Mouse (Mus musculus) olfactory bulb, adult 2 months (tissue): ENCODE measurements around the gene Mthfd1l.

Experiments
- CTCF ChIP-seq: fragments of 200-500 bp; IDR thresholded peaks from 2 replicates; pipeline ENCODE4 v1.5.1; 2012; ENCODE audit warnings: low read depth, mild to moderate bottlenecking, low read length, moderate library complexity; ENCODE audit not compliant: insufficient read depth
- POLR2A ChIP-seq: fragments of 200-500 bp; IDR thresholded peaks from 2 replicates; pipeline ENCODE4 v1.6.1; 2012; ENCODE audit warnings: mild to moderate bottlenecking, low read depth, low read length, moderate library complexity; ENCODE audit not compliant: insufficient read depth

DNA sequence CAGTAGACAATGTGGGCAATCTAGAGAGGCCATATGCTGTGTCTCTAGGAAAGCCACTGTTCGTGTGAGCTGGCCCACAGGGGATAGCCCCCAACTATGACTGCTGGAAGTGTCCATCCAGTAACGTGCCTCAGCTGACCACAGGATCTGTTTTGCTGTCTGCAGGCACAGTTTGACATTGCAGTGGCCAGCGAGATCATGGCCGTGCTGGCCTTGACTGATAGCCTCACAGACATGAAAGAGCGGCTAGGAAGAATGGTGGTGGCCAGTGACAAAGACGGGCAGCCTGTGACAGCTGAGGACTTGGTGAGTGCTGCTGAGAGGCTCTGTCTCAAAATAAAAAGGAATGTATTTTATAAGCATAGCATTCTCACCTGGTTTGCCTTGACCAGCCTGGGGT, 74.7 kb downstream of the Mthfd1l start:
- no peak for TF ChIP-seq CTCF
- no peak for TF ChIP-seq POLR2A
